Mouse (Mus musculus): ENCODE data around the gene Pramel6.

GRCm38 (mm10) chr2:87461769-87462168 is 44.6 kb upstream of the Pramel6 start:
- TF ChIP-seq CTCF (IDR thresholded peaks at IDR 0.05; ENCODE audit: low read depth, low read length) (no peak), TAL1 (conservative IDR thresholded peaks at IDR 0.05; ENCODE audit: low read depth, low read length) (no peak), GATA1 (IDR thresholded peaks at IDR 0.05; ENCODE audit: borderline replicate concordance, low read length) (no peak)

Data from G1E (cell line).